Mouse (Mus musculus): ENCODE measurements around the gene Gast. TPM values are rescaled to one million over a fixed set of nuclear protein-coding genes. Genes with fewer than 3 reads are reported as not detected.
"Not testable (repeated sequence)": the region's sequence is repeated elsewhere in the genome, so short reads cannot be mapped to it uniquely, and the experiment has no call there.

Gene Gast
- polyA plus RNA-seq, 1 experiment = not detected

- no peak overlapping the region for H3K4me3 ChIP-seq (replicated peaks; ENCODE audit: control insufficient read depth, low read depth, low read length)
- H3K27ac ChIP-seq (ENCODE audit: control insufficient read depth, insufficient read depth, low read depth, low read length, poor library complexity) = no peak overlapping the region
- no peaks in the 10 kb centered on the region for H3K4me1 ChIP-seq (ENCODE audit: control insufficient read depth, insufficient read depth, low read length)
- TF ChIP-seq CTCF (IDR thresholded peaks at IDR 0.05; ENCODE audit: control insufficient read depth, insufficient read depth, low read length) (no peak), POLR2A (IDR thresholded peaks at IDR 0.05; ENCODE audit: borderline replicate concordance, control insufficient read depth, low read depth, low read length) (no peak)
- WGBS = 91% methylated on average over 5 of the region's 5 CpGs
These were observed 18.8 kb upstream of the Gast start for GRCm38 (mm10) chr11:100315439-100315838.

GRCm38 (mm10) chr11:100317826-100318380, 16.3 kb upstream of the Gast start:
- TF ChIP-seq CTCF (IDR thresholded peaks at IDR 0.05; ENCODE audit: control insufficient read depth, insufficient read depth, low read length) (no peak), POLR2A (IDR thresholded peaks at IDR 0.05; ENCODE audit: borderline replicate concordance, control insufficient read depth, low read depth, low read length) (no peak)
- Histone ChIP-seq H3K27ac (ENCODE audit: control insufficient read depth, insufficient read depth, low read depth, low read length, poor library complexity) (peak overlapping the region; percentile 57; the same call in 1 of the 2 replicates), H3K4me1 (ENCODE audit: control insufficient read depth, insufficient read depth, low read length) (no peaks in the 10 kb centered on the region; the same call in 1 of the 2 replicates), H3K4me3 (replicated peaks; ENCODE audit: control insufficient read depth, low read depth, low read length) (no peak overlapping the region)
- WGBS = 66% methylated on average over 6 of the region's 6 CpGs

- Histone ChIP-seq H3K27ac (ENCODE audit: control insufficient read depth, insufficient read depth, low read depth, low read length, poor library complexity) (peak overlapping the region; percentile 74), H3K4me1 (ENCODE audit: control insufficient read depth, insufficient read depth, low read length) (no peaks in the 10 kb centered on the region; the same call in 1 of the 2 replicates), H3K4me3 (replicated peaks; ENCODE audit: control insufficient read depth, low read depth, low read length) (no peak overlapping the region)
- TF ChIP-seq CTCF (IDR thresholded peaks at IDR 0.05; ENCODE audit: control insufficient read depth, insufficient read depth, low read length) (no peak), POLR2A (IDR thresholded peaks at IDR 0.05; ENCODE audit: borderline replicate concordance, control insufficient read depth, low read depth, low read length) (no peak)
- WGBS = 67% methylated on average over 10 of the region's 10 CpGs
These were observed 15.4 kb upstream of the Gast start for GRCm38 (mm10) chr11:100318529-100319451.

GRCm38 (mm10) chr11:100319492-100320171, 14.6 kb upstream of the Gast start, which contains the start of gene Eif1:
Eif1 (plus strand) TSS chr11:100319885.
- Histone ChIP-seq H3K4me3 (replicated peaks; ENCODE audit: control insufficient read depth, low read depth, low read length) (peak within 1 kb of the TSS; percentile 92), H3K27ac (ENCODE audit: control insufficient read depth, insufficient read depth, low read depth, low read length, poor library complexity) (peak within 1 kb of the TSS; percentile 99), H3K4me1 (ENCODE audit: control insufficient read depth, insufficient read depth, low read length) (no peaks in the 10 kb centered on the region; the same call in 1 of the 2 replicates)
- WGBS = under 1% methylated on average over 58 of the region's 58 CpGs
- peak; percentile 39; the same call in 1 of the 2 replicates for TF ChIP-seq POLR2A (IDR thresholded peaks at IDR 0.05; ENCODE audit: borderline replicate concordance, control insufficient read depth, low read depth, low read length)
- no peak for TF ChIP-seq CTCF (IDR thresholded peaks at IDR 0.05; ENCODE audit: control insufficient read depth, insufficient read depth, low read length)

GRCm38 (mm10) chr11:100320172-100320630, 14.0 kb upstream of the Gast start:
- under 1% methylated on average over 36 of the region's 40 CpGs for WGBS
- peak overlapping the region; percentile 92 for H3K4me3 ChIP-seq (replicated peaks; ENCODE audit: control insufficient read depth, low read depth, low read length)

GRCm38 (mm10) chr11:100320701-100321410, 13.4 kb upstream of the Gast start:
- WGBS = 12% methylated on average over 11 of the region's 11 CpGs
- H3K4me1 ChIP-seq (ENCODE audit: control insufficient read depth, insufficient read depth, low read length) = not testable (repeated sequence)
- peak overlapping the region; percentile 99; the same call in 1 of the 2 replicates for H3K27ac ChIP-seq (ENCODE audit: control insufficient read depth, insufficient read depth, low read depth, low read length, poor library complexity)
- peak overlapping the region; percentile 92 for H3K4me3 ChIP-seq (replicated peaks; ENCODE audit: control insufficient read depth, low read depth, low read length)

More at GRCm38 (mm10) chr11:100320172-100320630, 14.0 kb upstream of the Gast start:
- Histone ChIP-seq H3K27ac (ENCODE audit: control insufficient read depth, insufficient read depth, low read depth, low read length, poor library complexity) (peak overlapping the region; percentile 99), H3K4me1 (ENCODE audit: control insufficient read depth, insufficient read depth, low read length) (no peaks in the 10 kb centered on the region; the same call in 1 of the 2 replicates)
- TF ChIP-seq CTCF (IDR thresholded peaks at IDR 0.05; ENCODE audit: control insufficient read depth, insufficient read depth, low read length) = no peak; the same call in 1 of the 2 replicates
- TF ChIP-seq POLR2A (IDR thresholded peaks at IDR 0.05; ENCODE audit: borderline replicate concordance, control insufficient read depth, low read depth, low read length) = peak; percentile 94

GRCm38 (mm10) chr11:100321479-100322305, 12.5 kb upstream of the Gast start:
- H3K27ac ChIP-seq (ENCODE audit: control insufficient read depth, insufficient read depth, low read depth, low read length, poor library complexity); H3K4me1 ChIP-seq (ENCODE audit: control insufficient read depth, insufficient read depth, low read length); H3K4me3 ChIP-seq (replicated peaks; ENCODE audit: control insufficient read depth, low read depth, low read length): not testable (repeated sequence)
- 70% methylated on average over 7 of the region's 7 CpGs for WGBS
